Mouse (Mus musculus): ENCODE measurements around the gene March6.

DNA sequence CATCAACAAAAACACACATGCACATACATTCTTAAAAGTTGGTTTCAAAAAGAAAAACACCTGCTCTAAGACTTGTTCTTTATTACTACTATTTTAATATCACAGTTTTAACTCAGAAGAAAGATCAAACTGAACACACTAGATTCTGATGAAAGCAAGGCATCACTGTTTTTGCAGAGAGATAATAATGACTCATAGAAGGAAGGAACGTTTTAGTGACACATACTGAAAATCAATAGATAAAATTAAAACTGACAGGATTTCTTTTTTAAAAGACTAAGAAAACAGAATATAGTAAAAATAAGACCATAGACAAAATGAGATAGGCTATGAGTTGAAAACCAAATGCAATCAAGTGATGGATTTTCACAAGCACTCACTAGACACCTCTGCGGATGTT is 25.8 kb downstream of the March6 start:
- TF ChIP-seq GATA1 (IDR thresholded peaks at IDR 0.05; ENCODE audit: low read length): no peak
- TF ChIP-seq TAL1 (IDR thresholded peaks at IDR 0.05; ENCODE audit: low read length): no peak
